Mouse (Mus musculus) heart, adult 18-20 months (tissue): ENCODE results near the gene Cdc34b. TPM values are rescaled to one million over a fixed set of nuclear protein-coding genes. Genes with fewer than 3 reads are reported as not detected.
"Not testable (repeated sequence)": the region's sequence is repeated elsewhere in the genome, so short reads cannot be mapped to it uniquely, and the experiment has no call there.

Experiments used
- DNase-seq, 2 experiments: peaks; one replicate each; pipeline ENCODE4 v3.0.0; 2021 to 2022; ENCODE audit warnings: mixed read lengths in 1 of 2
- long read RNA-seq, 2 experiments: library from polyadenylated mRNA; stranded (forward); transcript quantifications; one replicate each; pipeline ENCODE4 v2.0.0; 2021
- total RNA-seq, 2 experiments: library from RNA; stranded (reverse); gene quantifications; 2 replicates each; pipeline ENCODE4 v1.2.3; 2021

Cdc34b gene
- 1 to 10 TPM in 1 of 2 experiments, under 1 TPM in 1; 0.98 to 1.1 TPM for total RNA-seq
- long read RNA-seq, experiment 1 = 0 reads
- long read RNA-seq, experiment 2 = 0 reads

DNA sequence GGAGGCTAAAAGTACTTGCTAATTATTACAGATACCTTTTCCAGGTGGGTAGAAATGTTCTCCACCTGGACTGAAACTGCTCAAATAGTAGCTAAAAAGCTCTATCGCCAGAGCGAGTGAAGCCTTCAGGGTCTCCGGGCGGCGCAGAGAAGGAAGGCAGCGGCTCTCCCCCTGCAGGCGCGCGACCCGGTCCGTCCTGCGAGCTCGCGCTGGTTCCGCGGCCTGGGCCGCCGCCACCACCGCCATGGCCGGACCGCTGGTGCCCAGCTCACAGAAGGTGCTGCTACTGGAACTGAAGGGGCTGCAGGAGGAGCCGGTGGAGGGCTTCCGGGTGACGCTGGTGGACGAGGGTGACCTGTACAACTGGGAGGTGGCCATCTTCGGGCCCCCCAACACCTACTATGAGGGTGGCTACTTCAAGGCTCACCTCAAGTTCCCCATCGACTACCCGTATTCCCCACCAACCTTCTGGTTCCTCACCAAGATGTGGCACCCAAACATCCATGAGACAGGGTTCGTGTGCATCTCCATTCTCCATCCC, at the start of gene Cdc34b:
Gene Cdc34b (plus strand): TSS at position 51 of the 541 bp plus-strand sequence.
- DNase-seq = no peak

DNA sequence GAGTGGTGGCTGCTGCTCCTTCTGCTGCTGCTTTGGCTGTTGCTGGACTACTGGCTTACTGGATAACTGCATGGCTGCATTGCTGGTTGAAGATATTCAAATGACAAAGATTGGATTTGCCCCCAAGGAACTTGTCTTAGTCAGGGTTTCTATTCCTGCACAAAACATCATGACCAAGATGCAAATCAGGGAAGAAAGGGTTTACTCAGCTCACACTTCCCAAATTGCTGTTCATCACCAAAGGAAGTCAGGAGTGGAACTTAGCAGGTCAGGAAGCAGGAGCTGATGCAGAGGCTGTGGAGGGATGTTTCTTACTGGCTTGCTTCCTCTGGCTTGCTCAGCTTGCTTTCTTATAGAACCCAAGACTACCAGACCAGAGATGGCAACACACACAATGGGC, 49.1 kb upstream of the Cdc34b start:
- DNase-seq = not testable (repeated sequence)

GRCm38 (mm10) chr11:94695508-94695907, 46.1 kb upstream of the Cdc34b start:
- no peak for DNase-seq

GRCm38 (mm10) chr11:94697140-94697539, 44.4 kb upstream of the Cdc34b start:
- DNase-seq = no peak

GRCm38 (mm10) chr11:94697703-94698464, 43.7 kb upstream of the Cdc34b start:
- no peak for DNase-seq

GRCm38 (mm10) chr11:94699399-94699798, 42.2 kb upstream of the Cdc34b start:
- DNase-seq = no peak

GRCm38 (mm10) chr11:94701401-94702215, 40.0 kb upstream of the Cdc34b start:
- DNase-seq = no peak

DNA sequence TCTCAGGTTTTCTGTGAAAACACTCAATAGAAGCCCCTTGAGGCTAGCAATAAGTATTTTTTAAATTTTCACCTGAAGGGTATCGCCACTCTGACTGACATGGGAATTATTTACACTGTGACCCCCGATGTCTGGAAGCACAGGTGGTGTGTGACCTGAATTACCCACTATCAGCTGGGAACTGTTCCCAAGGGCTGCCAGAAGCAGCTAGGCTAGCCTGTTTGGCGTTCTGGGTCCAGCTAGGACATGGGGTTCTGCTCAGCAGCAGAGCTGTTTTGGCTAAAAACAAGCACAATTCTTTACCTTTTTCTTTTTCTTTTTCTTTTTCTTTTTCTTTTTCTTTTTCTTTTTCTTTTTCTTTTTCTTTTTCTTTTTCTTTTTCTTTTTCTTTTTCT, 39.4 kb upstream of the Cdc34b start:
- no peak for DNase-seq

GRCm38 (mm10) chr11:94704020-94704419, 37.6 kb upstream of the Cdc34b start:
- no peak for DNase-seq

DNA sequence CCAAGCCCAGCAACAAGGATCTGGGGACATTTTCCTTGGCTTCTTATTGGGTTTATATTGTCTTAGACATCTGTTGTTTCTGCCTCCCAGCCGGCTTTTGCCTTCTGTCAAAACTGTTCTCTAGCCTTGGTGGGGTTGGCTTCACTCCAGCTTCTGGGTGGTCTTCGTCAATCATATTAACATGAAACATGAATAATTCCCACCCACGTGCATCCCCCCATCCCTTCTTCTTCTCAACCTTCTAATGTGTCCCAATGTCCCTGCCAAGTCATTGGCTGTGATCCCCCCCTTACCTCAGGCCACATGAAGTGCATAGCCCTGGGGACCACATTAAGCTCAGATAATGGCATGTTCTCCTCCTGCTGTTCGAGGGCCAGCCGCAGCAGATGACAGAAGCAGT, 37.1 kb upstream of the Cdc34b start, which contains the start of gene Gm11541:
Gene Gm11541 (minus strand): TSS at position 28 of the 400 bp plus-strand sequence.
- DNase-seq = no peak

DNA sequence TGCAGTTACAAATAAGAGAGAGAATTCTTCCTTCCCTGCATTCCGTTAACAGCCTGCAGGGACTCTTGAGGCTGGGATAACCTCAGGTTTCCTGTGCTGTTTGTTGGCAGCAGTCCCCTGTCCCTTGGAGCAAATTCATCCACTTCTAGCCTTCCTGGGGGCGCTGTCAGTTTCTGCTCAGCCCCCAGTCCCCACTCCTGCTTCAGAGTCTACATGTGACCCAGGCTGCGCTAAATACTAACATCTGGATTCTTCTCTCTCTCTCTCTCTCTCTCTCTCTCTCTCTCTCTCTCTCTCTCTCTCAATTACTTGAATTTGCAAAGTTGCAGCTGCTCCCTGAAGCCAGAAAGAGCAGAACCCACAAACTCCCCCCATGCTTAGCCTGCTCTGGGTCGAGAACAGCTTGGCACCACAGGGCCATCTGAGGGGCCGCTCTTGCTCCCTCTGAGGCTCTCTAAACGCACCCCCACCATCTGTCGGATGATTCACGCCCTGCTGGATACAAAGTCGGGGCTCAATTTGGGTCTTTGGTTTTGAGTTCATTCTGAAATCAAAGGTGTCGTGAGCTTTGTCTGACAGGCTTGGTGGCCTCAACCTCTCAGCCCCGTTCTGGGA, 28.2 kb upstream of the Cdc34b start:
- no peak for DNase-seq

- DNase-seq = no peak
These were observed 26.0 kb upstream of the Cdc34b start for GRCm38 (mm10) chr11:94715622-94716021.

DNA sequence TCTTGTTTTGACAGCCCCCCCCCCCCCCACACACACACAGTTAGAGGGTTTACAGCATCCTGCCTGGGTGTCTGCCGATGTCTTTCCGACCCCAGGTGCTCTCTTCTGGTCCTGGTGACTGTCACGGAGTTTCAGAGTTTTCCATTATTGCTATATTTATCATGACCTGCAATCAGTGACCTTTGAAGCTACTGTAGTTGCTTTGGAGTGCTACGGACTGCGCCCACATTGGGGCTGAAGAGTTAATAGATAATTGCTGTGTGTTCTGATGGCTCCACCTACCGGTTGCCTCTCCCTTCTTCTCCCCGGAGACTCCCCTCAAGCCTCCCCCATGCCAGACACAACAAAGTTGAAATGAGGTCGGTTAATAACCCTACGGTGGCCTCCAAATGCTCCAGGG, 24.8 kb upstream of the Cdc34b start:
- DNase-seq = peak; percentile 45 to 58

GRCm38 (mm10) chr11:94717239-94717638, 24.3 kb upstream of the Cdc34b start:
- peak in 1 of 2 experiments; percentile 11 for DNase-seq

- DNase-seq = no peak
These were observed 23.3 kb upstream of the Cdc34b start for GRCm38 (mm10) chr11:94718113-94718909.

DNA sequence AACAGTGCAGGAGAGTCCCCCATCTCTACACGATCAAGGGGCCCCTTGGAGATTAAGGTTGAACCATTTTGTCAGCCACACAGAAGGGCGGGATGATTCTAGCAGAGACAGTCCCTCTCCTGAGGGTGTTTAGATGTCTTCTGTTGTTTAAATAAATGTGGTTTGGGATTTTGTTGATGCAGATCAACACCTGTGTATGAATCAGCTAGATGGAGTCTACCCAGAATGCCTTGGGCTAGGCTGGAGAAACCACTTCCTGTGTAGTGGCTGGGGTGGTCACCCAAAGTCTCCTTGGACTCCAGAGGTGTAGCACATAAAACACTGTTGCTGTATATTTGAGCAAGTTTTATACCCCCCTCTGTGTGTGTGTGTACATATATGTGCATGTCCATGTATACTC, 22.4 kb upstream of the Cdc34b start:
- no peak for DNase-seq

- DNase-seq = no peak
These were observed 14.3 kb upstream of the Cdc34b start for GRCm38 (mm10) chr11:94727306-94727705.

DNA sequence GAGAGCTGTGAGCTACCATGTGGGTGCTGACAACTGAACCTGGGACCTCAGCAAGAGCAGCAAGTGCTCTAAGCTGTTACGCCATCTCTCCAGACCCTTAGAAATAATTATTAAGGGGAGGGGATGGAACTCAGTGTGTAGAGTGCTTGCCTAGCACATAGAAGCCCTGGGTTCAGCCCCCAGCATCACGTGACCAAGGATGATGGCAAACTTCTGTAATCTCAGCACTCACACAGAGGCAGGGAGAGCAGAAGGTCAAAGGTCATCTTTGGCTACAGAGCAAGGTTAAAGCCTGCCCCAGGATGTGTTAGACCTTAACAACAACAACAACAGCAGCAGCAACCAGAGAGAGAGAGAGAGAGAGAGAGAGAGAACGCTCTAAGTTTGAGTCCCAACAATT, 13.0 kb upstream of the Cdc34b start:
- DNase-seq = no peak

DNA sequence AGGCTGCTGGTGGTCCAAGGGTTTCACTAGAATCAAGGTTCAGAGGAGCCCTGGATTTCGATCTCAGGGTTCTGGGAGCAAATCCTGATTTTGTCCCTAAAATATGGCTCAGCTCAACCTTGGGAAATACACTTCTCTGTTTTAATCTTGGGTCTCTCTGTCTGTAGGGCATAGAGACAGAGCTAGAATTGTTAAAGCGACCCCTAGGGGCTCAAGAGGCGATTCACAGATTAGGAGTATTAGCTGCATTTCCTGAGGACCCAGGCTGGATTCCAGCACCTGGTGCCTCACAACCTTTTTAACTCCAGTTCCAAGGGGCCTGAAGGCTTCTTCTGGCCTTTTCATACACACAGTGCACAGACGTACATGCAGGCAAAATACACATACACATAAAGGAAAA, 12.0 kb upstream of the Cdc34b start:
- DNase-seq = no peak

- DNase-seq = peak; percentile 53 to 87
These were observed 11.3 kb upstream of the Cdc34b start for GRCm38 (mm10) chr11:94730261-94730660.

DNA sequence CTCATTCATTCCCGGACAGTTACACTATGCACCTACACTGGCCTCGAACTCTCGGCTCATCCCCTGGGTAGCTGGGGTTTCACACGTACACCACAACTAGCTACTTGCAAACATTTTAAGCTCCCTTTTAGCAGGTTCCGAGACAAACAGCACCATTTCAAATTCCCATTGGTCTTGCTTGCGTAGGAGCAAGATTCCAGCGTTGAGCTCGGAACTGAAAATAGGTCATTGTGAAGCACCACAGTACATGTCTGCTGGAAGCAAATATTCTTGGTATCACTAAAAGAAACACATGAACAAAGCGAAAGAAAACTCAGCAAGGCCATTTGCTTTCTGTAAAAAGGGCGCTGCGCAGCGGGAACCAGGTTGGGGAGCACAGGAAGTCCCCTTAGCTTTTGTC, 10.4 kb upstream of the Cdc34b start:
- DNase-seq = no peak

DNA sequence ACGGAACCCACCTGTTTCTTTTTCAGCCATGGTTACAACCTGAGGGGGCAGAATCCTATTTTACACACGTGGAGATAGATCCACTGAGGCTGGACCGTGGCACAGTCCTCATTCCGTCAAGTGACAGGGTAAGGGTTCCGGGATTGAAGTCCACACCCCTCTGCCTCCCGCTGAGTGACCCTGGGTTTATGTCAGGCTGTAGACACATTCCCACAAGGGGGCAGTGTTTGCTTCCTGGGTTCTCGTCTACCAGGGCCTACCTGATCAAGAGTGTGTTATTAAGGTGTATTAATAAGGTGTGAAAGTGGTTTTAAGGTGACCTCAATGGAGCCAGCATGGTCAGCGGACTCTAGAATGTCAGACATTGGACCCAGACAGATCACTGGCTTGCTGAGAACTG, 8.8 kb upstream of the Cdc34b start:
- peak in 1 of 2 experiments; percentile 14 for DNase-seq
